Mouse (Mus musculus) brain, embryonic 14.5 days (tissue): ENCODE measurements around the gene Trim60.

ENCODE experiments used
- CTCF ChIP-seq: fragments of 200-500 bp; IDR thresholded peaks from 2 replicates; pipeline ENCODE4 v1.5.1; 2012; ENCODE audit warnings: inconsistent platforms, mild to moderate bottlenecking, moderate library complexity, borderline replicate concordance; ENCODE audit not compliant: insufficient read depth, insufficient read length; ENCODE audit errors: extremely low read depth
- POLR2A ChIP-seq: fragments of 200-500 bp; IDR thresholded peaks from 2 replicates; pipeline ENCODE4 v1.6.1; 2012; ENCODE audit warnings: mild to moderate bottlenecking, inconsistent platforms, borderline replicate concordance; ENCODE audit not compliant: poor library complexity, insufficient read depth, insufficient read length, severe bottlenecking; ENCODE audit errors: extremely low read depth

GRCm38 (mm10) chr8:65053554-65053953 lies 35.2 kb upstream of the Trim60 start:
- TF ChIP-seq CTCF (no peak), POLR2A (no peak)
